Mouse (Mus musculus) frontal cortex, postnatal 10 days (tissue): ENCODE data around the gene Pid1.

ENCODE experiments used
- DNase-seq, 2 experiments: peaks; one replicate each; pipeline ENCODE4 v3.0.0; 2022; ENCODE audit warnings: low spot score in 2 of 2, mixed read lengths in 1 of 2

Gene Pid1

GRCm38 (mm10) chr1:84056884-84057630 is 306.9 kb downstream of the Pid1 start:
- DNase-seq: no peak

- no peak for DNase-seq
These were observed 307.7 kb downstream of the Pid1 start for GRCm38 (mm10) chr1:84056306-84056705.

GRCm38 (mm10) chr1:84025746-84026145 is 338.2 kb downstream of the Pid1 start:
- no peak for DNase-seq

GRCm38 (mm10) chr1:84012871-84013375 is 351.1 kb downstream of the Pid1 start:
- no peak for DNase-seq

GRCm38 (mm10) chr1:84002630-84003029 is 361.4 kb downstream of the Pid1 start:
- no peak for DNase-seq
